Mouse (Mus musculus) neural tube, embryonic 11.5 days (tissue): ENCODE measurements around the gene Mrnip. TPM values are rescaled to one million over a fixed set of nuclear protein-coding genes. Genes with fewer than 3 reads are reported as not detected.

Experiments
- ATAC-seq: fragments of 200-750 bp; cut with Nextera tagmentation; 2 replicates; pipeline ENCODE4 v1.8.0; 2017; ENCODE audit warnings: moderate number of reproducible peaks, mild to moderate bottlenecking, moderate TSS enrichment, moderate library complexity; ENCODE audit not compliant: insufficient read depth, low FRiP score, low TSS enrichment
- DNase-seq: peaks from one replicate; pipeline ENCODE4 v3.0.0-alpha.2; 2015; ENCODE audit warnings: low spot score
- H3K27ac ChIP-seq: fragments of 300-500 bp; sonication (generic); 2 replicates; pipeline ENCODE4 v1.5.1; 2014; ENCODE audit warnings: low read depth, mild to moderate bottlenecking, low read length
- H3K27me3 ChIP-seq: fragments of 300-500 bp; sonication (generic); 2 replicates; pipeline ENCODE4 v1.6.1; 2014; ENCODE audit warnings: mild to moderate bottlenecking, low read length, mixed read lengths; ENCODE audit not compliant: control insufficient read depth, insufficient read depth
- H3K36me3 ChIP-seq: fragments of 300-500 bp; sonication (generic); 2 replicates; pipeline ENCODE4 v1.6.1; 2014; ENCODE audit warnings: mild to moderate bottlenecking, low read length, moderate library complexity, mixed read lengths; ENCODE audit not compliant: control insufficient read depth, insufficient read depth
- H3K4me1 ChIP-seq: fragments of 300-500 bp; sonication (generic); 2 replicates; pipeline ENCODE4 v1.6.1; 2014; ENCODE audit warnings: low read length, mixed read lengths; ENCODE audit not compliant: control insufficient read depth, insufficient read depth
- H3K4me2 ChIP-seq: fragments of 300-500 bp; sonication (generic); 2 replicates; pipeline ENCODE4 v1.6.1; 2014; ENCODE audit warnings: low read depth, mild to moderate bottlenecking, moderate library complexity
- H3K4me3 ChIP-seq: fragments of 300-500 bp; sonication (generic); 2 replicates; pipeline ENCODE4 v1.5.1; 2014; ENCODE audit warnings: low read depth, low read length
- H3K9ac ChIP-seq: fragments of 300-500 bp; sonication (generic); 2 replicates; pipeline ENCODE4 v1.6.1; 2014; ENCODE audit warnings: mild to moderate bottlenecking, low read length
- H3K9me3 ChIP-seq: fragments of 300-500 bp; sonication (generic); 2 replicates; pipeline ENCODE4 v1.6.1; 2016; ENCODE audit warnings: low read length; ENCODE audit not compliant: control insufficient read depth
- WGBS: fragments of 180-500 bp; shearing (Covaris S2); extraction: QIAGEN DNeasy Blood & Tissue Kit; methylation state at CpG from one replicate; pipeline ENCODE4 v1.1.7; 2014; 5-methylcytosine and 5-hydroxymethylcytosine counted together
- polyA plus RNA-seq: library from polyadenylated mRNA; unstranded; fragments of >200 nt; fragmentation: Nextera tagmentation; extraction: Ambion mirVana; gene quantifications from 2 replicates; pipeline ENCODE4 v1.2.1, GENCODE M21; 2014

The Mrnip gene
- polyA plus RNA-seq, 1 experiment from 2014 or later = 23.7 TPM

DNA sequence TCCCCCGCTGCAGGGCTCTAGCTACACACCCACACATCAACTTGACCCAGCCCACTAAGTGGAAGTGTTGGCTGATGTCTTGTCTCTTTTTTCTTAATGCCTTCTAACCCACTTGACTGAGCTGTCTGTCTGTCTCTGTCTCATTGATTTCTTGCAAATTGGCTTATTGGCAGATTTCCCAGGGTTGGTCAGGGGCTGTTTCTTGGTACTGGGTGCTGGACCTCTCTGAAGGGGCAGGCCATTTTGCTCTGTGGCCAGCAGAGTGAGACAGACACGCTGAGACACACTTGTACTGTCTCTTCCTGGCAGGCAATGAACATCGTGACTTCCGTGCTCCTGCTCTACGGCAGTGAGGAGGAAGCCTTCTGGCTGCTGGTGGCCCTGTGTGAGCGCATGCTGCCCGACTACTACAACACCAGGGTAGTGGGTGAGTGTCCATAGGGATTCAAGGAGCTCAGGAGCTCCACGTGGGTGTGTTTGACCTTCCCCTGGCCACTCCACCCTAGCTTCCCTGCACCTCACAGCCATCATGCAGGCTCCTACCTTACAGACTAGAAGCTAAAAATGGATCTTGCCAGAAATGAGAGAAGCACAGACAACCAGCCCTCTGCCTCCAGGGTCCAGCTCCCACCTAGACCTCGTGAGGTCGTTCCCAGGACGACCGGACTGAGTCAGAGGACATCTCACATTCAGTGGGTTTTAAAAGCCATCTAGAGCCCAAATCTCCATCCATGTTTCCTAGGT is 19.3 kb upstream of the Mrnip start:
- H3K9me3 ChIP-seq = no peaks in the 10 kb centered on the region
- H3K9ac ChIP-seq = no peak overlapping the region
- no peaks in the 10 kb centered on the region for H3K27me3 ChIP-seq
- DNase-seq = no peak
- ATAC-seq = no peak
- H3K36me3 ChIP-seq = peaks cover 24% of the 10 kb centered on the region
- H3K4me1 ChIP-seq = no peaks in the 10 kb centered on the region
- no peak overlapping the region for H3K4me3 ChIP-seq
- no peak overlapping the region for H3K4me2 ChIP-seq
- no peak overlapping the region for H3K27ac ChIP-seq
- WGBS = 89% methylated on average over 12 of the region's 12 CpGs

- ATAC-seq (no peak), DNase-seq (no peak)
- Histone ChIP-seq H3K4me3 (no peak overlapping the region), H3K9me3 (no peaks in the 10 kb centered on the region), H3K4me1 (no peaks in the 10 kb centered on the region), H3K27me3 (no peaks in the 10 kb centered on the region), H3K36me3 (peaks cover 24% of the 10 kb centered on the region), H3K9ac (no peak overlapping the region), H3K4me2 (no peak overlapping the region), H3K27ac (no peak overlapping the region)
- 88% methylated on average over 2 of the region's 2 CpGs for WGBS
These were observed 18.5 kb upstream of the Mrnip start for GRCm38 (mm10) chr11:50155785-50156184.

DNA sequence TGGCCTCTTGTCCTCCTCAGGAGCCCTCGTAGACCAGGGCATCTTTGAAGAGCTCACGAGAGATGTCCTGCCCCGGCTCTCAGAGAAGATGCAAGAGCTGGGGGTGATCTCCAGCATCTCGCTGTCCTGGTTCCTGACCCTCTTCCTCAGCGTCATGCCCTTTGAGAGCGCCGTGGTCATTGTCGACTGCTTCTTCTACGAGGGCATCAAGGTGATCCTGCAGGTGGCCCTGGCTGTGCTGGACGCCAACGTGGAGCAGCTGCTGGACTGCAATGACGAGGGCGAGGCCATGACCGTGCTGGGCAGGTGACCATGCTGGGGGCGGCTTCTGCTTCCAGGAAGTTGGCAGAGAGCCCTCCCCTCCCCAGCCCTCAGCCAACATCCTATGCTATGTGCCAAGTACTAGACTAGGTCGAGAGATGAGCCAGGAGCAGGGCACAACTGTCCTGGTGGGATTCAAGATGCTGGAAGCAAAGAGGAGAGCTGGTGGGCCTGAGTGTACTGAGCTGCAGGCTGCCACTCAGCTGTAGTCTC is 17.5 kb upstream of the Mrnip start:
- ATAC-seq (no peak), DNase-seq (no peak)
- Histone ChIP-seq H3K27ac (no peak overlapping the region), H3K4me1 (no peaks in the 10 kb centered on the region), H3K4me2 (no peak overlapping the region), H3K9ac (no peak overlapping the region), H3K27me3 (no peaks in the 10 kb centered on the region), H3K36me3 (peaks cover 20% of the 10 kb centered on the region), H3K9me3 (no peaks in the 10 kb centered on the region), H3K4me3 (no peak overlapping the region)
- WGBS = 96% methylated on average over 16 of the region's 16 CpGs

GRCm38 (mm10) chr11:50158346-50158745 is 15.9 kb upstream of the Mrnip start:
- 94% methylated on average over 7 of the region's 7 CpGs for WGBS
- Histone ChIP-seq H3K4me1 (no peaks in the 10 kb centered on the region), H3K9ac (no peak overlapping the region), H3K27me3 (no peaks in the 10 kb centered on the region), H3K36me3 (peaks cover 13% of the 10 kb centered on the region), H3K4me2 (no peak overlapping the region), H3K4me3 (no peak overlapping the region), H3K9me3 (no peaks in the 10 kb centered on the region), H3K27ac (no peak overlapping the region)
- DNase-seq (no peak), ATAC-seq (no peak)

DNA sequence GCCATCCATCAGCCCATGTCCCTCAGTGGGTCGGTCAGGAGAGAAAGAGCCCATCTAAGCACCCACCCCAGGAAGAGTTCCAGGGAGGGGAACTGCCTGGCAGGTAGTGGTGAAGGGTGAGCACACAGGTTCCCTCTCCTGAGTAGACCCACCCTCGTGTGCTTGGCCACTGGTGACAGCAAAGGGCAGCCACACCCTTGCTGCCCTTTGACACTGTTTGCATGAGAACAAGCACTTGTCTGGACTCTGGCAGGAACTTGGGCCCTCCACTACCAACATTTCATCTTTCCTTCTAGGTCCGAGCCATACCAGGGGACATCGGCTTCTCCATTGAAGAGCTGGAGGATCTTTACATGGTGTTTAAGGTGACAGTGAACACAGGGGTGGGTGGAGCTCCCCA is 14.9 kb upstream of the Mrnip start:
- H3K4me1 ChIP-seq = no peaks in the 10 kb centered on the region
- ATAC-seq = no peak
- H3K4me3 ChIP-seq = no peak overlapping the region
- no peak overlapping the region for H3K9ac ChIP-seq
- WGBS = 78% methylated on average over 4 of the region's 4 CpGs
- H3K27ac ChIP-seq = no peak overlapping the region
- no peaks in the 10 kb centered on the region for H3K9me3 ChIP-seq
- DNase-seq = no peak
- peaks cover 13% of the 10 kb centered on the region for H3K36me3 ChIP-seq
- H3K27me3 ChIP-seq = no peaks in the 10 kb centered on the region
- H3K4me2 ChIP-seq = no peak overlapping the region

- H3K9ac ChIP-seq = no peak overlapping the region
- H3K4me2 ChIP-seq = no peak overlapping the region
- H3K36me3 ChIP-seq = peaks cover 11% of the 10 kb centered on the region
- no peak for ATAC-seq
- H3K9me3 ChIP-seq = no peaks in the 10 kb centered on the region
- H3K27ac ChIP-seq = no peak overlapping the region
- no peaks in the 10 kb centered on the region for H3K4me1 ChIP-seq
- no peak overlapping the region for H3K4me3 ChIP-seq
- WGBS = 55% methylated on average over 10 of the region's 10 CpGs
- no peaks in the 10 kb centered on the region for H3K27me3 ChIP-seq
- peak; percentile 72 for DNase-seq
These were observed 12.5 kb upstream of the Mrnip start for GRCm38 (mm10) chr11:50161578-50162304.

DNA sequence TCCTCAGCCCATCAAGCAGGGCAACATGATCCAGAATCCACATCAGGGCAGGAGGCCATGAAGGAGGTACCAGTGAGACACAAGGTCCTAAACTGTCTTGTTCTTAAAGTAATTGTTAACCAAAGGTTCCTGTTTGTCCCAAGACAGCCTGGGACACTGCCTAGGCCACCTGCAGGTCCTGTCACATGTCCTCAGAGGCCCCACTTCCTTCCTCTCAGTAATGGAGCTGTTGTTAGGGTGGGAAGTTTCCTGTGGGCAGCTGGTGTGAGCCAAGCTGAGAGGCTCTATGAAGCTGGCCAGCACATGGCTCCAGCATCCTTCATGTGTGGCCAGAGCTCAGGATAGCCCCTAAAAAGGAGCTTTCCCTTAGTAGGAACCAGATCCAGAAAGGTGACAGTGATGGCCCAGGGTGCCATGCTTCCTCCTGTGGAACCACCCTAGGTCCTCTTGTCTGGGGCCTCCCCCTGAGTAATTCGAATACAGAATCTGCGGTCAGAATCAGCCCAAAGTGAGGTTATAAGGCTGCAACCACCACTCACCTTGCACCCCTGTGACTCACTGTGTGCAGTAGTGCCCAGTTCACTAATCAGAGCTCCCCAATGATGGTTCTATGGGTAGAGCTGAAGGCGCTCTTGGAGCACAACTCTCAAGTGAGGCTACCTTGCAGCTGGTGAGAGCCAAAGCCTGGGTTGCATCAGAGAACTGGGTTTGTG is 11.8 kb upstream of the Mrnip start:
- no peak overlapping the region for H3K4me2 ChIP-seq
- no peak overlapping the region for H3K4me3 ChIP-seq
- DNase-seq = no peak
- H3K27ac ChIP-seq = no peak overlapping the region
- no peaks in the 10 kb centered on the region for H3K9me3 ChIP-seq
- H3K27me3 ChIP-seq = no peaks in the 10 kb centered on the region
- H3K4me1 ChIP-seq = no peaks in the 10 kb centered on the region
- peaks cover 5% of the 10 kb centered on the region for H3K36me3 ChIP-seq
- WGBS = 79% methylated on average over 3 of the region's 3 CpGs
- no peak for ATAC-seq
- H3K9ac ChIP-seq = no peak overlapping the region

DNA sequence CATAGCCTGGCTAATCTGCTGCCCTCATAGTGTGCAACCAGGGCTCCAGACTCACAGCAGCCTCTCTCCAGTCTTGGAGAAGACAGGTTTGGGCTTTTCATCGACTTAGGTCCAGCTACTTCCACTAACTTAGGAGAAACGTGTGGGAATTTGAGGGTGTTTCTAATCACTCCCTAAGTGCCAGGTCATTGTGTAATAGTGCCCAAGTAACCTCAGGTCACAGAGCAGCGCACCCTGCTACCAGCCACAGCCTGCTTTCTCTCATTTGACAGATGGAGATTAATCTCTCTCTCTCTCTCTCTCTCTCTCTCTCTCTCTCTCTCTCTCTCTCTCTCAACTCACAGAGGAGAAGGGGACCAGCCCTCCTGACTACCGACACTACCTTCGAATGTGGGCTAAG is 5.9 kb upstream of the Mrnip start:
- Histone ChIP-seq H3K27ac (no peak overlapping the region), H3K36me3 (no peaks in the 10 kb centered on the region)
- WGBS = 84% methylated on average over 5 of the region's 5 CpGs

More for the DNA sequence above, 5.9 kb upstream of the Mrnip start:
- H3K4me3 ChIP-seq = no peak overlapping the region
- no peak for ATAC-seq
- H3K4me2 ChIP-seq = no peak overlapping the region
- no peak for DNase-seq
- no peaks in the 10 kb centered on the region for H3K9me3 ChIP-seq
- no peak overlapping the region for H3K9ac ChIP-seq
- no peaks in the 10 kb centered on the region for H3K27me3 ChIP-seq
- H3K4me1 ChIP-seq = no peaks in the 10 kb centered on the region
